Mouse (Mus musculus): ENCODE measurements around the gene Dach1.

DNA sequence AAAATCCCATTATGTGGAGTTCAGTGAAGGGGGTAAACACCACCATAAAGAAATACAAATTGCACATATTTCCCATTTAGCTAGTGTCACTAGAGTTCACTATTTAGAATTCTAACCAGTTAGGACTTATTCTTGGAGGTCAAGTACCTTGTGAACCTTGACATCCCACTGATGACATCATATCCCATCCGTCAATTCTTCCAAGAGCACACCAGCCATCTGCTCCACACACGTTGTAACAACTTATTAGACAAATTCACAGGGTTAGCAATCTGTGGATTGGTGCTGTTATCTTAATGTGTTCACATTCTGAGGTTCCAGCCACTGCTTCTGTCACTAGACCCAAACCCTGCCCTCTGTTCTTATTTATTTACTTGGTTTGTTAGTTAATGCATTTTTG lies 312.3 kb downstream of the Dach1 start:
- no peak for TF ChIP-seq CTCF (IDR thresholded peaks at IDR 0.05 in 2 of 3, conservative IDR thresholded peaks at IDR 0.05 in 1 of 3; ENCODE audit: control insufficient read depth in 1 of 3, insufficient read depth in 1 of 3, low read depth in 2 of 3, low read length in 3 of 3, poor library complexity in 1 of 3, severe bottlenecking in 1 of 3)
- TF ChIP-seq POLR2A (IDR thresholded peaks at IDR 0.05; ENCODE audit: control insufficient read depth in 1 of 2, insufficient read depth in 1 of 2, low read depth in 1 of 2, low read length in 2 of 2, poor library complexity in 1 of 2) = no peak
- TF ChIP-seq TBP (IDR thresholded peaks at IDR 0.05; ENCODE audit: low read depth, low read length) = no peak
- no peak for TF ChIP-seq CHD2 (IDR thresholded peaks at IDR 0.05; ENCODE audit: low read length)

Measured in MEL (cell line).